Mouse (Mus musculus) adrenal gland, adult 8-10 months (tissue): ENCODE data around the gene Ucp1. TPM values are rescaled to one million over a fixed set of nuclear protein-coding genes. Genes with fewer than 3 reads are reported as not detected.

Experiments
- DNase-seq: peaks from one replicate; pipeline ENCODE4 v3.0.0; 2022
- total RNA-seq, 4 experiments: library from RNA; stranded (reverse); gene quantifications; 2 replicates each; pipeline ENCODE4 v1.2.4; 2022

The Ucp1 gene
- total RNA-seq, 4 experiments from 2014 or later: 12.0 to 493 (median 342) TPM

DNA sequence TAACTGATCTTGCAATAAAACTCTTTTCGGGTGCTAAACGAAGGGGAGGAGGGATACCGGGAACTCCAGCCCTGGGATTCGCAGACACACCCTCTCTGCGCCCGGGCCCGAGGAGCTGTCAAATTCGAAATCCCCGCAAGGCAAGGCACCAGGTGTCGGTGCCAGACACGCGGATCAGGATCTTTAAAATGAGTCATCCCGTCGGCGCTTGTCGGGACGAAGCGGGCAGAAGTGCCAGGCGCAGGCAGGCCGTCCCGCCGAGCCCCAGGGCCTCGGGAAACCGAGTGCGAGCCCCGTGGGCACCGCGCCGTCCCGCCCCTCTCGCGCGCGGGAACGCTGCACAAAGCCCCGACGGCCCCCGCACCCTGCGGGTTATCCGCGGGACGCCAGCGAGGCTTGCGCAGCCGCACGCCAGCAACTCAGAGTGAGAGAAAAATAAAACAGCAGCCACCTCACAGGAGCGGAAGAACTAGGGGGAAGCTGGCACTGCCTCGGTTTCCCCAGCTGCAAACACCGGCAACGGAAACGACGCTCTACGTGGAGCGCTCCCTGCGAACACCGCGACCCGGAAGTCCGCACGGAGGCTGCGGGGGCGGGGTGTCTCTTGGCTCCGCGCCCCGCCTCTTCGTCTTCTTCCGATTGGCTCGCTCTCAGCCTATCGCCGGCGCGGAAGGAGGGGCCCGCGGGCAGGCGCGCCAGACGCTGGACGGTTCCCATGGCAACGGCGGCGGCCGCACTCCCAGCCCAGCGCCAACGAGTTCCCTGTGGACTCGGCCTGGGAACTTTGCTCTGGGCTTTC, 41.9 kb downstream of the Ucp1 start, which contains the start of gene Elmod2:
Elmod2 (minus strand) TSS at position 588 of the 799 bp plus-strand sequence.
- peak; percentile 96 for DNase-seq

- DNase-seq: no peak
These were observed 42.7 kb downstream of the Ucp1 start for GRCm38 (mm10) chr8:83332864-83333263.

- no peak for DNase-seq
These were observed 51.9 kb downstream of the Ucp1 start for GRCm38 (mm10) chr8:83342076-83342475.

- DNase-seq: no peak
These were observed 52.5 kb downstream of the Ucp1 start for GRCm38 (mm10) chr8:83342693-83343092.

Other genes starting within 250 kb of the Ucp1 start
- gene Tbc1d9, start 125.0 kb upstream of the Ucp1 start, total RNA-seq: 10 to 100 TPM; 10.1 to 24.2 (median 16.8) TPM
- gene Gm10645, start 124.2 kb upstream of the Ucp1 start, total RNA-seq: 1 to 10 TPM in 1 of 4 experiments, under 1 TPM in 3; 0.38 to 1.6 (median 0.81) TPM
- gene Elmod2, start 42.1 kb downstream of the Ucp1 start, total RNA-seq: 10 to 100 TPM; 17.3 to 19.0 (median 18.3) TPM
- gene Mgat4d, start 58.1 kb downstream of the Ucp1 start, total RNA-seq: not detected
- gene Clgn, start 99.5 kb downstream of the Ucp1 start, total RNA-seq: under 1 TPM in 2 of 4 experiments, not detected in 2; 0.07 to 0.24 TPM
- gene Scoc, start 168.0 kb downstream of the Ucp1 start, total RNA-seq: 10 to 100 TPM; 64.7 to 84.2 (median 75.1) TPM
- gene Olfr370, start 245.4 kb downstream of the Ucp1 start, total RNA-seq: not detected